Mouse (Mus musculus): ENCODE data around the gene Irf6.

Gene Irf6

DNA sequence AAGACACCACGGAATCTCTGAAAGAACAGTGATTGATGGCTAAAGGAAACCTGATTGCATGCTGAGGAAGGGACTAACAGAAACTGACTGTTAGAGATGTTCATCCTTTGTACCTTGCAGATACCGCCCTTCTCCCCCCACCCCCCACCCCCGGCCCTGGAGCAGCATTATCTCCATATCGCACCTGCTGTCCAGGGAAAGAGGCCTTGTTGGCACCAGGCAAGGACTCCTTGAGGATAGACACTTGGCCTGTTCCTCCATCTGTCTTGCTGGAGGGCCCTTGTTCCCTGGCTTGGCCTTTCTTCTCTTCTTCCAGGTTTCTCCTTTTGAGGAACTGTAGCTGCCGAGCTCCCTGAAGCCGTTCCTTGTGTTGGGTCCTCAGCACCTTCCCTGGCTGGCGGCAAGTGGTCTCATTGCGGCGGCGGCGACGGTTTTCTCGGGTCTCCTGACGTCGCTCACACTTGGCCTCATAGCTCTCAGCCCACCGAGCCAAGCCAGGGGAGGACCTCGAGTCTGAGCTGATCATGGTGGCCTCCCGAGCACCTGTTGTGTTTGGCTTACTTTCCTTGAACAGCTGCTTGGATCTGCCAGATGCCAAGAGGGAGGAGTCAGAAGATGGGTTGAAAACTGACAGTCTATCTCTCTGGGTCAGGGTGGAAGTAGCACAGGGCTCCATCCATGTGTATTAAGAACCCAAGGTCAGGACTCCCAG is 44.7 kb downstream of the Irf6 start:
- intact Hi-C loops (cut with DNase I), result no loop called here

DNA sequence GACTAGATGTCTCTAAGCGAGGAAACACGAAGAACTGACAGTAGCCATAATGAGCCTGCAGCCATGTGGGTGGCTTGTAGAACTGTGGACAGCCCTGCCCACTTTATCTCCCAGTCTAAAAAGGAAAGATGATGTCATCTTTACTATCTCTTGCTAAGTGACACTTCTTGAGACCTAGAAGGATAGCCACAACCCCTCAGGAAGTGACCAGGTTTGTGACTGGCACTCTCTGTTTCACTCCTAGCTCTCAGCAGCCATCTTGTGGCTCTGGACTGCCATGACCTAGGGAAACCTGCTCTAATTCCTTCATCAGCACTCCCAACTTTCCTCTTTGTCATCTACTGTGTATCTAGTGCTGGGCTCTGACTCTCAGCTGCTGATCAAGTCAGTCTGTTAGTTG is 45.4 kb downstream of the Irf6 start:
- intact Hi-C loops (cut with DNase I), result no loop called here

DNA sequence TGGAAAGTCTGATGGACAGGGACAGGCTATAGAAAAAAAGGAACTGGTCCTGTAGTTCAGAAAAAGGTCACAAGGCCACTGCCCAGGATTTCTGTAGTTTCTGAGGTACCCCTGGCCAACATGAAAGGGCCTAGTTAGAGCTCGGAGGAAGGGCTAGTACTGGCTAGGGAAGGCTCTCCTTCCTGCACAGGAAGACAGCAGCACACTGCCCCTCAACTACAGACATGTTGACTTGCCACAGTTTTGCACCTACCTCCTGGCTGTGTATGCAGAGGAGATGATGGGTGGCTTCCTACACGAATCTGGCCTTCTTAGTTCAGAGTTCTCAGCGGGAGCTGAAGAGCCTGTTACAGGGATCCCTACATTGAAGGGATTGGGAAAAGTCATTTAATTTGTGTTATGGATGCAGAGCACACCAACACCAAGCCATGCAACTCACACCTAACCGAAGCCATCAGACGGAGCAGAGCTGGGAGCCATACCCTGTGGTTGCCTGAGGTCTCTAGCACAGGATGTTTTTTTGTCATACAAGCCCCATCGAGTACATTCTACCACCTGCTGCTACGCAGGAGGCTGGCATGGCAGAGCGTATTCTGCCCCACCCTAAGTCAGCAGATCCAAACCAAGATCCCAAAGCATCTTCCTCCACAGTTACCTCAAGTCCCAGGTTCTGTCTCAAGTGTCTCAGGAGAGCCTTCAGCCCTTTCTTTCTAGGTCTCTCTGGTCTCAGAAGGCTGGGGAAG is 47.9 kb downstream of the Irf6 start:
- intact Hi-C loops (cut with DNase I), result no loop called here

DNA sequence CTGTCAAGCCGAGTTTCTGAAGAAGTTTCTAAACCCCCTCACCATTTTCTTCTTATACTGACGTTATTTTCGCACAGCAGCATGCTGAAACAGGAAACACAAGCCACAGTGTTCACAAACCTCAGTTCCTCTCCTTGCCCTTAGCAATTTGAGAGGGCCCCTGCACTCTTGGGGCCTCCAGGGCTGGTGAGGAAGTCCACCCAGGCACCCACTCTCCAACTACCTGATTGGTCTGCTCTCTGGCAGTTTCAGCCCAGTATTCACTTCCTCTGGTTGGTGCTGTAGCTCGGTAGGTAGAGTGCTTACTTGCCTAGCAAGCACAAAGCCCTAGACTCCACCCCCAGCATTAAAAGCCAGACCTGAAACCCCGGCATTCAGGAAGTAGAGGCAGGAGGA is 48.5 kb downstream of the Irf6 start, which contains the start of gene Traf3ip3:
Gene Traf3ip3, minus strand, starts transcription at position 321 of the 396 bp plus-strand sequence.
- intact Hi-C loops (cut with DNase I), result no loop called here

DNA sequence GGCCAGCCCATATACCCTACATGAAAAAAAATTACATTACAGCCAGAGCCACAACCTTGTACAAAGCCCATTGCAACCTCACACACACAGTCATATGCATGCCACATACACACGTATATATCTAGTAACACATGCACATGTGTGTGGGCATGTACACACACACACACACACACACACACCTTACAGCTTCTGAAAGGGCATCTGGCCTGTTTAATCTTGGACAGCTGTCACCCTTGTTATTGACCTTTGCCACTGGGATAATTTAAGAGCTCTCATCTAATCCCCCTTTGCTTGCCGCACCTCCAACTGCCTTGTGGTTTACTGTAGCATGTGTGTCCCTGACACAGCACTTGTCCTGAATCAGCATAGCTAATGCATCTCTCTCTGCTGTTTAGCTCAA is 50.9 kb downstream of the Irf6 start:
- intact Hi-C loops (cut with DNase I), result no loop called here

DNA sequence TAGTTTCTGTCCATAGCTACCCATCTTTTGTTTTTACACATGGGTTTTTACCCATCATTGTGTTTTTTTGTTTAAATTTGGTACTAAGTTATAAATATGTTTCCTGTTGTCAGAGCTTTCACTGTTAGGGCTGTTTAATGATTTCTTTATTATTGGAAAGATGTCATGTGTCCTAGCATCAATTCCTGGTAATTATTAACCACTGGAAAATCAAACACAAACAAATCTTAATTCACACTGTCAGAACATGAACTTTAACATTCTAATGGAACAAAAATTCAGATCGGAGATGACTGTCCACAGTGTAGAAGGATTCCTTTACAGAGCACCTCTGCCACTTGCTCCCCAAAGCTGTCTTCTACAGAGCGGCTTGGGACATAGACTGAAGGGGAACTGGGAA is 52.5 kb downstream of the Irf6 start:
- intact Hi-C loops (cut with DNase I), result loop anchor here (5.0 kb wide), 1 partner anchor 172 kb away; no protein-coding TSS in a partner anchor

DNA sequence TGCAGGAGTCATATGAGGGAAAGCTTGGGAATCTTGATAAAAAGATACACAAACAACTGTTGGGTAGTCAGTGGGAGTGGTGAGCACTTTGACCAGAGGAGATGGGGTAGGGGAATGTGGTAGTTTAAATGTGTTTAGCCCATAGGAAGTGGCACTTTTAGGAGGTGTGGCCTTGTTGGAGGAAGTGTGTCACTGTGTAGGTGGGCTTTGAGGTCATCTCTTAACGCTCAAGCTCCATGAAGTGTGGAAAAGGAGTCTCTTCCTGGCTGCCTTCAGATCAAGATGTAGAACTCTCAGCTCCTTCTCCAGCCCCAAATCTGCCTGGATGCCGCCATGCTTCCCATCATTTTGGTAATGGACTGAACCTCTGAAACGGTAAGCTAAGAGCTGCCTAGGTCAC is 54.6 kb downstream of the Irf6 start, which contains the start of gene Lamb3:
Gene Lamb3, plus strand, starts transcription at position 197 of the 400 bp plus-strand sequence.
- intact Hi-C loops (cut with DNase I), result loop anchor here (5.0 kb wide), 1 partner anchor 170 kb away; no protein-coding TSS in a partner anchor

DNA sequence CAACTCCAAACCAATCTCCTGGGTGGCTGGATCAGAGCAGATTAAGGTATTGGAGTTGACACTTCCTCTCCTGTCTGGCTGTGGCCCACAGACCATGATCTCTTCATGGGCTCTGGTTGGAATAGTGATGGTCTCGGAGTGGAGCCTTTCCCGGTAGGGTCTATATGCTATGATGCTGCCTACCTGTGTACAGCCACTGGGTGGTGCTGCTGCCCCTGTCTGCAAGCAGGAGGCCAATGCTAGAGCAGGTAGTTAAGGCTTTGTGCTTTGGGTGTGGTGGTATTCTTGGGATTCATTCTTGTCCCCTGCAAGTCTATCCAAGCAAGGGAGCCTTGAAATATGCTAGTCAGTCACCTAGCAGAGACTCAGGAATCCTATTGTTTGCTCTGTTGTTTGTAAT is 55.3 kb downstream of the Irf6 start:
- intact Hi-C loops (cut with DNase I), result loop anchor here (5.0 kb wide), 1 partner anchor 169 kb away; no protein-coding TSS in a partner anchor

DNA sequence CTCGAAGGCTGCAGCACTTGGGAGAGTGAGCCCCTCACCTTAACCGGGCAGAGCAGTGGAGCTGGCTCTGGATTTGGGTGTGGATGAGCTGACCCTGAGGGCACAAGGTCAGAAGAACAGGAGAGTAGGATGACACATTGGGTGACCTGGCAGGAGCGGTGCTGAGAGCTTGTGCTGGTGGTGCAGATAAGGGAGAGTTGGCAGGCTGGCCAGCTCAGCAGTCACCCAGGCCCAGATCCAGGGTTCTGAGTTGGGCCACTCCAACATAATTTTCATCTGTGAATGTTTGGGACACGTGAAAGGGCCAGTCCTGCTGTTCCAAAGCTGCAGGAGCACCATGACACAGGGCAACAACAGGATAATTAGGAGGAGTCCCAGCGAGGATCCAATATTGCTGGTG is 58.5 kb downstream of the Irf6 start:
- intact Hi-C loops (cut with DNase I), result no loop called here

DNA sequence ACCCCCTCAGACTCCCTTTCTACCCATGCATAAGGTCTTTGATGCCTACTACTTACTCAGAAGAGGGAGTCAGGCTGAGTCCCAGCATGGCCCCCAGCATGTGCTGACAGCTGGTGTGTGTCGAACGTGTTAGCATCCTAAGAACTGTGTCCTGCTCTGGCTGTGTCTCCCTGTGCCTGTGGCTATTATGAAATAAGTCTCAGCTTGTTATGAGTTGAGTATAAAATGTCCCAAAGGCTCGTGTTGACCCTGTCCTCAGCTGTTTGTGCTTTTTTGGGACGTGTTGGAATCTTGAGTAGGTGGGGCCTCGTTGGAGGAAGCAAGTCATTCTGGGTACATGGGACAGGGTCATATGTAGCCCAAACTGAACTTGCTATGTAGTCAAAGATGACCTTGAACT is 61.1 kb downstream of the Irf6 start:
- intact Hi-C loops (cut with DNase I), result no loop called here

DNA sequence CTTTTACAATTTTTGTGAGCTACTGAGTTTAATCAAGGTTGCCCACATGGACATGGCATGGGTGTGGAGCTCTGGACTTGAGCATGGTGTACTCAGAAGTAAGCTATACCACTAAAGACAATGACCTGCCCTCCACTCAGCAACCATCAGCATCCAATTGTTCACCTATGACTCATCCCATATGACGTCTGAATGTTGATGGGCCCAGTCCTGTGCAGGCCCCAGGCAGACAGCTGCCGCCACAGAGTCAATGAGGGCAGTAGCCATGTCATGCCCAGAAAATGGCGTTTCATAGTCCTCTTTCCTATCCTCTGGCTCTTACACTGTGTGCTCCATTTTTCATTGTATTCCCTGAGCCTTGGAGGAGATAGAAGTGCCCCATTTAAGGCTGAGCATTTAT is 63.1 kb downstream of the Irf6 start:
- intact Hi-C loops (cut with DNase I), result no loop called here

DNA sequence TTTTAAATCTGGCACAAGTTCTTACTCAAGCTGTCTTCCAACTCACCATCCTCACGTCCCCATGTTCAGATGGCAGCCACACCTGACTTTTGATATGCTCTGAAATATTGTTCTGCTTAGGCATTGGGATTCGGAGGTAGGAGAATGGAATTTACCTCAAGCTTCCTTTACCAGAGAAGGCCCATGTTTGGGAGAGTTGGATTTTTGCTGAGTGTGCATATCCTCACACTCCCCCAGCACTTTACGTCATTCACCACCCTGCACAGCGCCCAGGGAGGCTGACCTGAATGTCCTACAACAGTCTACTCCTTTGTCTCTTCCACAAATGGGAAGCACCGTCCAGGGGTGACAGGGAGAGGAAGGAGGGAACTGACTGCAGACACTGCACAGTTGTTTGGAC is 67.5 kb downstream of the Irf6 start:
- intact Hi-C loops (cut with DNase I), result no loop called here

Data from adrenal gland (tissue).